Mouse (Mus musculus): ENCODE measurements around the gene Fam189b. TPM values are rescaled to one million over a fixed set of nuclear protein-coding genes. Genes with fewer than 3 reads are reported as not detected.

The Fam189b gene
- total RNA-seq, 2 experiments from 2014 or later: 10.7 to 12.6 TPM

DNA sequence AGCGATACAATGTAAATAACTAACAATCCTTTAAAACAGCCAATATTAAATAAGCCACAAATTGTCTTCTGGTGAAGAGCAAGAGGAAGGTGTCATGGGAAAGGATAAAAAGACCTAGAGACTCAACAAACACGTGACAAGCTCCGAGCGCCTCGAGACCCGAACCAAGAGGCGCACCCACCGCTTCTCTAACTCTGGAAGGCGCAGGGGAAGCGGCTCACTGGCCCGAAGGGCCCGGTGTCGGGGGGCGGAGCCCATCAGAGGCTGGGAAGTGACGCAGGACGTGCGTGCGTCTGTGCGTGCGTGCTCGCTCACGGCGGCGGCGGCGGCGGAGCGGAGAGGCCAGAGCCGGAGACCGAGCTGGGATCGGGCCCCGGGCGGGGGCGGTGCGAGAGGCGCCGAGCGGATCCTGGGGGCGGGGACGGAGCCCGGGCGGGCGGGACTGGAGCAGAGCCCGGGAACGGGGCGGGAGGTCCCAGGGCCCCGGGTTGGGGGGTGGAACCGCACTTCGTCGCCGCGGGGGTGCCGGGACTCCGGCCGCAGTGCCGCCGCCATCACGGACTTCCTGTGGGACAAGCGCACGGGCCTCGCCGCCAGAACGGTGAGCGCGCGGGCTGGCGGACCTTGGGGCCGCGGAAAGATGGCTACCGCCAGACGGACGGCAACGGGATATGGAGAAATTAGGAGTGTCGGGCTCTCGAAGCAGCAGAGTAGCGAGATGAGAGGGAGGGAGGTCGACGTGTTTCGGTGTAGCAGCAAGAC is 18.3 kb upstream of the Fam189b start, which contains the start of gene Clk2:
Clk2 (plus strand) TSS at position 290 of the 762 bp plus-strand sequence.
- DNase-seq: peak; percentile 95
- intact Hi-C loops (cut with DNase I; ENCODE audit: low total_unique reads): no loop called here

DNA sequence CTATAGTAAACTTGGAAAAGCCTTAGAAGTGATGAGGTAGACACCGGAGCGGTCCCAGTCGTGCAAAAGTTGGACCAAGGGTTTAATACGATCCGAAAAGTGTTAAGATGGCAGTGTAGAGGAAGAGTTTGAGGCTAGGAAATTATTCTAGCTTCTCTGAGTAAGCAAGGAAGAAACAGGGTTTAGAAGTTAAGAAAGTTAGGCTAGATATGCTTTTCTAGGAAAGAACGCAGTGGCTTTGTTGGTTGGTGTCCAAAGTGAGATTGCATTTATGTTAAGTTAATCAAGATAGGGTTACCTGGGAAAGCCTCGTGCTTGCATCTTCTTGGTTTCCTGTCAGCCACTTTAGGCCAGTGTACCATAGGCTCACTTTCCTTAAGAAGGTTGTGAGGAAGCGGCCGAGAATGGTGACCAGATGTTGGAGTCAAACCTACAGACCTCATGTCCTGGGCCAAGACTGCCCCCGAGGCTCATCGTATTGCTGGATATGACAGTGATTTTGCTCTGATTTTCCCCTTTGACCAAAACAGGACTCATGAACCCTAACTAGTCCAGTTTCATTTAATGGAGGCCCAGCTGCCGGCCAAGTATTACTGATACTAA is 17.6 kb upstream of the Fam189b start:
- DNase-seq: no peak
- intact Hi-C loops (cut with DNase I; ENCODE audit: low total_unique reads): no loop called here

DNA sequence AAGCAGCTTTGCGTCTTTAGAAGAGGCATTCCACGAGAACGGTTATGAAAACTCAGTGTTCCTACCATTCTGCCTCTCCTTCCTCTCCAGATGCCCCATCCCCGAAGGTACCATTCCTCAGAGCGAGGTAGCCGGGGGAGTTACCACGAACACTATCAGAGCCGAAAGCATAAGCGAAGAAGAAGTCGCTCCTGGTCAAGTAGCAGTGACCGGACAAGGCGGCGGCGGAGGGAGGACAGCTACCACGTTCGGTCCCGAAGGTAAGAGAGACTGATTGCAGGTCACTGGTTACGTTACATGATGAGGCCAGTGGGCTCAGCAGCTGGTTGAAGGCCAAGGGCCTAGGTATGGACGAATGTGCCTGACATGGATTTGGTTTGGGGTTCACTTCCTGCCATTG is 16.0 kb upstream of the Fam189b start:
- DNase-seq: no peak
- intact Hi-C loops (cut with DNase I; ENCODE audit: low total_unique reads): no loop called here

DNA sequence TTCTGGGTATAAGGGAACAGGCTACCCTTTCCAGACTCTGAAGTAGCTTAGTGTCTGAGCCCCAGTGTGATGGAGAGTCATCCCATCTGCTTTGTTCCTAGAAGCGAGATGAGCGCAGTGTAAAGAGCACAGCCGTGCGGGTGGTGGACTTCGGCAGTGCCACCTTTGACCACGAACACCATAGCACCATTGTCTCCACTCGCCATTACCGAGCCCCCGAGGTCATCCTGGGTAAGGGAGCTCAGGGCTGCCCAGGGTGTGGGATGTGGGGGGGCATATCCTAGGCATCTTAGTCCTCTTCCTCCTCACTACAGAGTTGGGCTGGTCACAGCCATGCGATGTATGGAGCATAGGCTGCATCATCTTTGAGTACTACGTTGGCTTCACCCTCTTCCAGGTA is 8.1 kb upstream of the Fam189b start:
- DNase-seq: no peak
- intact Hi-C loops (cut with DNase I; ENCODE audit: low total_unique reads): no loop called here

DNA sequence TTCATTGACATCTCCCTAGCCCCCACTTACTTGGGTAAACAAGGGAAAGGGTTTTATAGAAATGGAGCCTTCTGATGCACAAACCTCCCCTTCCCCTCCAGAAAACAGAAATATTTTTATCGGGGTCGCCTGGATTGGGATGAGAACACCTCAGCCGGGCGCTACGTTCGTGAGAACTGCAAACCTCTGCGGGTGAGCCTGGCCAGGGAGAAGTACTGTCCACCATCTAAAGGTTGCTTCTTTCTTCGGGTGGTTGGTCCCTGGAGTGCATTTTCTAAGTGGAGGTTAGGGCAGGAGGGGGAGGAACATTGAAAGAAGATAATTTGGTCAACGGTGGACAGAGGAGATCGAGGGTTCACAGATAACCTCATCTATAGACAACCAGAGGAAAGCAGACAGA is 7.4 kb upstream of the Fam189b start:
- DNase-seq: no peak
- intact Hi-C loops (cut with DNase I; ENCODE audit: low total_unique reads): no loop called here

DNA sequence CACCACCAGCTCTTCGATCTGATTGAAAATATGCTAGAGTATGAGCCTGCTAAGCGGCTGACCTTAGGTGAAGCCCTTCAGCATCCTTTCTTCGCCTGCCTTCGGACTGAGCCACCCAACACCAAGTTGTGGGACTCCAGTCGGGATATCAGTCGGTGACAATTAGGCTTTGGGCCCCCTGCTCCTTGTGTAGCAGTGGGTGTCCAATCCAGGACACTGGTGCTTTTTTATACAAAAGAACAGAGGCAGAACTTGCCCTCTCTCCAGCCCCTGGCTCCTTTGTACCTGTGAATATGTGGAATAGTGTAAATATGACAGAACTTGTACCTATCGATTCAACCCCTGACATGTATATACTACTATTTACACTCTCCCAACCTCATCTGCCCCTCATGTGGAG is 6.5 kb upstream of the Fam189b start:
- intact Hi-C loops (cut with DNase I; ENCODE audit: low total_unique reads): no loop called here
- DNase-seq: no peak

DNA sequence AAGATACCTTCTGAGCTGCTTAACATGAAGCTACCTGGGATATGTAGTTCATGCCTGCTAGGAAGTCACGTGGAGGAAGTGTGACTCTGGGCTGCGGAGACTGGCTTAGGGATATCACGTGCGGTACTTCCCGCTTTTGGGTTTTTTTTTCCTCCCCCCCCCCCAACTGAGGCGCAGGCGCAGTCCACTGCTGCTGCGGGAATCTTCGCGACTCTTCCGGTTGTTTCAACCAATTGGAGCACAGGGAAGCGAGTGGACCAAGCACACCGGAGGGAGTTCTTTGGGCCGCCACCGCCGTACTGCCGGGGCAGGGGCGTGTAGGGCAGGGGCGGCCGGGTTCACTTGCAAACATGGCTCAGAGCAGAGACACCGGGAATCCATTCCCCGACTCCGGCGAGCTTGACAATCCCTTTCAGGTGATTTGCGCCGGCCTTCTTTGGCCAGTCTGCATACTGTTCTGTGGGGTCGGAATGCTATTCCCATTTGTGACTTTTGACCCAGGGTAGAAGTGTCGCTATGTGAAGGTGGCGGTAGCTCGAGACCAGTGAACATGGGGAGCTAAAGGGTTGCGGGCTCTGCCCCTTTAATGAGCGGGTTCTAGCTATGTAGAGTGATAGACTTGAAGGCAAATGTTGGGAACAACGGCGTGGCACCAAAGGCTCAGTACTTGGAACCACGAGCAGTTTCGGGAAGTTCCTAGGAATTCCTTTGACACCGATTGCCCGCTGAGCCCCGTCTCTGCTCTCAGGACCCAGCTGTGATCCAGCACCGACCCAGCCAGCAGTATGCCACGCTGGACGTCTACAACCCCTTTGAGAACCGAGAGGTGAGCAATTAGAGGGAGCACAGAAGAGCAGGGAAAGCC is 5.5 kb upstream of the Fam189b start, which contains the start of gene Scamp3:
Scamp3 (plus strand) TSS at position 232 of the 865 bp plus-strand sequence.
- DNase-seq: peak; percentile 82
- intact Hi-C loops (cut with DNase I; ENCODE audit: low total_unique reads): no loop called here

DNA sequence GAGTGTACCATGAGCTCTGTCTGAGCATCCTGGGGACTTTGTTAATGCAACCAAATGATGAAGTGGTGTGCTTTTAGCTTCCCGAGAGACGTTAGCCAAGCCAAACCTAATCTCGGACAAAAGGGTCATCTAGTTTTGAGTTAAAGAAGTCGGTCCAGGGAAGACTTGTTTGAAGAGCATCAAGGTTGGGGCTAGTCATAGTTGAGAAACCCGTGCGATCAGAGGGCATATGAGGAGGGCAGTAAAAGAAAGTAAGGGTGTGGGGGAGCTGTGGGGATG is 4.9 kb upstream of the Fam189b start:
- intact Hi-C loops (cut with DNase I; ENCODE audit: low total_unique reads): no loop called here
- no peak for DNase-seq

DNA sequence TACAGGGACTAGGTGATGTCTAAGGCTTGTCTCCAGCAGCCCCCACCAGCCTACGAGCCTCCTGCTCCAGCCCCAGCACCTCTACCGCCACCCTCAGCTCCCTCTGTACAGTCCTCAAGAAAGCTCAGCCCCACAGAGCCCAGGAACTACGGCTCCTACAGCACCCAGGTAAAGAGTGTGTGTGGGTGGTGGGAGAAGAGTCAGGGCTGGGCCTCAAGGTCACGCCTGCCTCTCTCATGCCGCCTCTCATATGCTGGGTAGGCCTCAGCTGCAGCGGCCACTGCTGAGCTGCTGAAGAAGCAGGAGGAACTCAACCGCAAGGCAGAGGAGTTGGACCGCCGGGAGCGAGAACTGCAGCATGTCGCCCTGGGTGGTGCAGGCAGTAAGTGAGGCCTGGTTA is 3.9 kb upstream of the Fam189b start:
- intact Hi-C loops (cut with DNase I; ENCODE audit: low total_unique reads): no loop called here

DNA sequence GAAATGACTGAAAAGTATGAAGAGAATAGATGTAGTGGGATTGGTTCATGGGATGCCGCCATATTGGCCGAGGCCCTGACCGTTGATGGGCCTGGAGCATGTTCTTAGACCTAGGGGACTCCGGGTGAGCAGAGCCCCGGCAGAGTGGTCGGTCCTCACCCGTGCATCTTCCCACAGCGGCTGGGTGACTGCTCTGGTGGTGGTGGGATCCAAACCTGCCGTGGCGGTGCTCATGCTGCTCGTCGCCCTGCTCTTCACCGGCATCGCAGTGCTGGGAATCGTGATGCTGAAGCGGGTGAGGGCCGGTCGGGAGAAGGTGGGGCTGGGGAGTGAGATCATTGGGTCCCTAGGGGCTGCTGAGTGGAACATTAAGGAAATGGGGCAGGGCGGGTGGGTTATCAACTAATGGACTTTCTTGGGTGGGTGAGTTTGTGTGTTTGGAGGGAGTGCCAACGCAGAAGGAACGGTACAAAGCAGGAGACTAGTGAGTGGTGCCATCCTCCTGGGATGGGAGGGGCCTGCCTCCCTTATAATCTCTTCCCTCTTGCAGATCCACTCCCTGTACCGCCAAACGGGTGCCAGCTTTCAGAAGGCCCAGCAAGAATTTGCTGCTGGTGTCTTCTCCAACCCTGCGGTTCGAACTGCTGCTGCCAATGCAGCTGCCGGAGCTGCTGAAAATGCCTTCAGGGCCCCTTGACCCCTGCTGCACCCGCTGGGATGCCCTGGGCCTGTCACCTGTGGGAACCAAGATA is 1.0 kb upstream of the Fam189b start:
- intact Hi-C loops (cut with DNase I; ENCODE audit: low total_unique reads): no loop called here
- DNase-seq: no peak

More for the DNA sequence above, 3.9 kb upstream of the Fam189b start:
- DNase-seq: no peak

DNA sequence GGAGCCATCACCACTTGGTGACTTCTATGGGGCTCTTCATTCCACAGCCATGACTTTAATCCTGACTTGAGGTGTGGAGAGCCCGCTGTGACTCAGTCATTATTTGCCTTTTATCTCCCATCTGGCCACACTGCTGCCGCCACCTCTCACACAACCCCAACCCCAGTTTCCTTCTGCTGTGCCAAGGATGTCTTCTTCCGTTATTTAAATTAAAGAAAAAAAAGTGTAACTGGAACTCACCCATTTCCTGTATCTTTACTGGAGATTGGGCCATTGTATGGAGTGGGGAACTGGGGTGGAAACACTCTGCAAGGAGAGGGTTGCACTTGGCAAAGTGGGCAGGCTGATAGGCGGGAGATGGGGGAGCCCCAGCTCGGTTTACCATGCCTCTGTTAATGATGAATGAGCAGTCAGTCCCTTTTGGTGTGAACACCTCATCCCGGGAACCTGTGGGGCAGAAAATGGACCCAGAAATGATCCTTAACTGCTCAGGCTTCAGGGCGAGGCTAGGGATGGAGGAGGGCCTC is 349 bp upstream of the Fam189b start:
- DNase-seq: no peak

DNA sequence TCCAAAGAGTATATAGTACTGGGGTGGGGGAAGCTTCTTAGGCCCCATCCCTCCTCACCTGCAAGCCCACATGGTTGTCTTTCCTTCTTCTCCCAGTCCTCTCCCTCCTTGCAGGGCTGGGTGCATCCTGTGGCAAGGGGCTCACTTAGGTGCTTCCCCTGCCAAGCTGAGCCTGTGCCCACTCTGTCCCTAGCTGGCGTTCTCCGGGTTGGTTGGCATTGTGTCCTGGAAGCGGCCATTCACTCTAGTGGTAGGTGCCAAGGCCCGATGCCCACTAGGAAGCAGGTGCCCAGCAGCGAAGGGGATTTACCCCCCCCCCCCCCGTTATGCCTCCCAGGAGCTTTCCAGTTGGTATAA is 994 bp downstream of the Fam189b start:
- intact Hi-C loops (cut with DNase I; ENCODE audit: low total_unique reads): no loop called here
- DNase-seq: no peak

More for the DNA sequence above, 349 bp upstream of the Fam189b start:
- intact Hi-C loops (cut with DNase I; ENCODE audit: low total_unique reads): no loop called here

DNA sequence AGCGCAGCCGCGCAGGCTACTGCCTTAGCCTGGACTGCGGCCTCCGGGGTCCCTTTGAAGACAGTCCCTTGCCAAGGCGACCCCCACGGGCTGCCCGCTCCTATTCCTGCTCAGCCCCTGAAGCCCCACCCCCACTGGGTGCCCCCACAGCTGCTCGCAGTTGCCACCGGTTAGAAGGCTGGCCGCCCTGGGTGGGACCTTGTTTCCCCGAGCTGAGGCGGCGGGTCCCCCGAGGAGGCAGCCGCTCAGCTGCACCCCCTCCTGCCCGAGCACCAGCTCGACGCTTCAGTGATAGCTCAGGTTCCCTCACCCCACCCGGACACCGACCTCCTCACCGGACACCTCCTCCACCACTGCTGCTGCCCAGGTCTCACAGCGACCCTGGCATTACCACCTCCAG is 4.3 kb downstream of the Fam189b start:
- intact Hi-C loops (cut with DNase I; ENCODE audit: low total_unique reads): no loop called here
- no peak for DNase-seq

DNA sequence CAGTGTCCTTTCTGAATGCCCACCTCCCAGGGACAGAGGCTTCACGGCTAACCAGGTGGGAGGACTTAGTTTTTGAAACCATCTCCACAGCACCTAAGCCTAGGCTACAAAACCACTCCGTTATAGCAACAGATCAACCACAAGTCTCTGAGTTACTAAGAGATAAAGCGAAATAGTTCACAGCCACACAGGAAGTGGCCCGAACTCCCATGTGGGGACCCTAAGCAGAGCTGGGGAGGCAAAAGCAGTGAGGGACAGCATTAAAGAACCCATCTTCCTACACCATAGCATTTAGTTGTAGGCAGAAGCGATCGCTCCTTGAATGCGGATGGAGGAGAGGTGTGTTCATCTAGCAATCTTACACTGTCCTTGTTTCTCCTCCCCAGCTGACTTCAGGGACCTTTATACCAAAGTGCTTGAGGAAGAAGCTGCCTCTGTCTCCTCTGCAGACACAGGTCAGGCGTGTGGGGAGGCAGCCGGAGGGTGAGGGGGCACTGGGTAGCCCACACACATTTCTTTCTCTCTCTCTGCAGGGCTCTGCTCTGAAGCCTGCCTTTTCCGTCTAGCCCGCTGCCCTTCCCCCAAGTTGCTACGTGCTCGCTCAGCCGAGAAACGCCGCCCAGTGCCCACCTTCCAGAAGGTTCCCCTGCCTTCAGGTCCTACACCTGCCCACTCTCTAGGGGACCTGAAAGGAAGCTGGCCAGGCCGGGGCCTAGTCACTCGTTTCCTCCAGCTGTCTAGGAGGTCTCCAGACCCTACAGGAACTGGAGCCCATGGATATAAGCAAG is 4.9 kb downstream of the Fam189b start:
- intact Hi-C loops (cut with DNase I; ENCODE audit: low total_unique reads): no loop called here
- DNase-seq: no peak

DNA sequence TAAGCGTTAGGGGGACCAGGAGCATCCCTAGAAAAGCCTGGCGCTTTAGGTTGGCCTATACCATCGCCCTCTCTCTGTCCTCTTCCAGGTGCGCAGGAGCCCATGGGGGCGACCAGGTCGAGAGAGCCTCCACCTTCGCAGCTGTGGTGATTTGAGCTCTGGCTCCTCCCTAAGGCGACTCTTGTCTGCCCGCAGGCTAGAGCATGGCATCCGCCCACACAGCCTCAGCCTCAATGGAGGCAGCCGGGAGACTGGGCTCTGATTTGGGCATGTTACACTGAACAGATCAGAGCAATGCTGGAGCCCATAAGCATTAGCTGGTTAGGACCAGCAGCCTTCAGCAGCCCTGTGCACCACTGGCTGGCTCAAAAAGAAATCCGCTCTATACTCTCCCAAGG is 5.5 kb downstream of the Fam189b start:
- intact Hi-C loops (cut with DNase I; ENCODE audit: low total_unique reads): no loop called here
- DNase-seq: no peak

DNA sequence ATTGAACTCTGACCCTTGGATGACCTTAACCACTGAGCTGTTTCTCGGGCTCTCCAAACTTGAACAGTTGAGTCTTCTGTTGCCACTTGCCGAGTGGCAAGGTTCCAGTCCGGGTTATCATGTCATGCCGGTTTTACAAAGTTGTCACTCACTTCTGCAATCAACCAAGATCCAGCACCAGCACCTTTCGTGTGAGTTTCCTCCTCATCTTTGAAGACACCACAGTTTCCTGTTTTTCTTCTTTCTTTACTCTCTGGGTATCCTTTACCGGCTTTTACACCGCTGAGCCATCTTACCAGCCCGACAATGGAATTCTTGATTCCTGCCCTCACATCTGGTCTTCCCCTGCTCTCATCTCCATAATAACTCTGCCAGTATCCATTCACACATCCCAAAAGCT is 7.5 kb downstream of the Fam189b start:
- no peak for DNase-seq
- intact Hi-C loops (cut with DNase I; ENCODE audit: low total_unique reads): no loop called here

DNA sequence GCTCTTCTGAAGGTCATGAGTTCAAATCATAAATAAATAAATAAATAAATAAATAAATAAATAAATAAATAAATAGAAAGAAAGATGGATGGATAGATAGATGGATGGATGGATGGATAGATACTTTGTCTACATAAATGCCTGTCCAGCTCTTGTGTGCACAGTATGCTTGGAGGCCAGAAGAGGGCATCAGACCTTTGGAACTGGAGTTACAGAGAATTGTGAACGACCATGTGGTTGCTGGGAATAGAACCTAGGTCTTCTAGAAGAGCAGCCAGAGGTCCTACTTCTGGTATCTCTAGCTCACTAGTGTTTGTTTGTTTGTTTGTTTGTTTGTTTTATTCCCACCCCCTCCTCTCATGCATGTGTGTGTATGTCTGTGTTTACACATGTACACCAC is 10.4 kb downstream of the Fam189b start:
- DNase-seq: no peak
- intact Hi-C loops (cut with DNase I; ENCODE audit: low total_unique reads): no loop called here

DNA sequence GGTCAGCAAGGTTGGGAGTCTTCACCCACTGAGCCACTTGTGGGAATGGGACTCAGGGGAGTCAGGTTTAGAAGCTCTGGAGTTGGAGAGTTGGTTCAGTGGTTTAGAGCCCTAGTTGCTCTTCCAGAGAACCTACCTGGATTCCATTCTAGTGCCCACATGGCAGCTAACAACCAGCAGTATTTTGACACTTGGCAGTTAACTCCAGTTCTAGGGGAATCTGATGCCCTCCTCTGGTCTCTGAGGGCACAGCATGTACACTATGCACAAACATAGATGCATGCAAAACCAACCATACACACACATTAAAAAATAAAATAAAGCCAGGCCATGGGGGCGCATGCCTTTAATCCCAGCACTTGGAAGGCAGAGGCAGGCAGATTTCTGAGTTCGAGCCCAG is 10.9 kb downstream of the Fam189b start:
- DNase-seq: no peak
- intact Hi-C loops (cut with DNase I; ENCODE audit: low total_unique reads): no loop called here

Measured in gastrocnemius, postnatal 14 days (tissue).